3 mouse cellular contexts compared by ENCODE assay signal in the genomic region with DNA sequence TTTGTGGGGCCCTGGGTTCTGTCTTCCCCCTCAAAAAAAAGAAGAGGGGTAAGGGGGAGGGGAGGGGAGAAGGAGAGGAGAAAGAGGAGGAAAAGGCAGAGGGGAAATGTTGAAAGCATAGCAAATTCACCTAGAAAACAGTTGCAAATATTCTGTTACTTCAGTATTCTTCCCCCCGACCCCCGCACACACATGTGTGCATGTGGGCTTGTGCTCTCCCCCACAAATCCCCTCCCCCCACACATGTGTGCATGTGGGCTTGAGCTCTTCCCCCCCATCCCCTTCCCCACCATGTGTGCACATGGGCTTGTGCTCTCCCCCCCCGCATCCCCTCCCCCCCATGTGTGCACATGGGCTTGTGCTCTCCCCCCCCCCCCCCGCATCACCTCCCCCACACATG. TPM values are rescaled to one million over a fixed set of nuclear protein-coding genes. Genes with fewer than 3 reads are reported as not detected.
"Had no signal": no experiment of that assay in that cellular context is flagged by ENCODE, and none has a peak within 500 bp of the region (broad histone marks: within the 10 kb centered on the region; RNA-seq: fewer than 3 reads in every experiment).

No protein-coding gene starts in this region.

RNA-seq across cellular contexts. Expression of gene Sytl3, which starts 30.5 kb away (rescaled TPM):
- polyA plus RNA-seq: heart, embryonic 12.5 days; limb, embryonic 11.5 days; limb, embryonic 13.5 days had no signal
